Mouse (Mus musculus) A20 (cell line): ENCODE data around the gene Lurap1.

Source experiments
- DNase-seq: peaks from one replicate; pipeline ENCODE4 v3.0.0-alpha.2; 2011; ENCODE audit warnings: low read depth, low spot score

Lurap1 gene

GRCm38 (mm10) chr4:116110695-116111094 is 40.4 kb downstream of the Lurap1 start:
- no peak for DNase-seq

DNA sequence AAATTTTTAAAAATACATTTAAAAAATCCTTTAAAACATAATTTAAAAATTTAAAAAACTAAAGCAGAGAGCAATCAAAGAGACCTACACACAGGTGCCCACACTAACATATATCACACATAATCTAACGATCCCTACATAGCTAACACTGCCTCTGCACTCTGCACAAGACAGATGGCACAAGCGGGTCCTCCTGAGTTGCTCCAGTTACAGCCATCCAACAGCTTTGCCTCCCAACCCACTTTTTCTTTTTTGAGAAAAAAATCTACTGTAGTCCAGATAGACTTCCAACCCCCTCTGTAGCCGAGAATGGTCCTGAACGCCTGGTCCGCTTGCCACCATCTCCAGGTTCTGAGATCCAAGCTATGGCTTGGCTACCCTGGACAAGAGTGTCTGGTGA is 45.9 kb downstream of the Lurap1 start:
- no peak for DNase-seq

GRCm38 (mm10) chr4:116100959-116101358 is 50.2 kb downstream of the Lurap1 start:
- DNase-seq, result no peak

DNA sequence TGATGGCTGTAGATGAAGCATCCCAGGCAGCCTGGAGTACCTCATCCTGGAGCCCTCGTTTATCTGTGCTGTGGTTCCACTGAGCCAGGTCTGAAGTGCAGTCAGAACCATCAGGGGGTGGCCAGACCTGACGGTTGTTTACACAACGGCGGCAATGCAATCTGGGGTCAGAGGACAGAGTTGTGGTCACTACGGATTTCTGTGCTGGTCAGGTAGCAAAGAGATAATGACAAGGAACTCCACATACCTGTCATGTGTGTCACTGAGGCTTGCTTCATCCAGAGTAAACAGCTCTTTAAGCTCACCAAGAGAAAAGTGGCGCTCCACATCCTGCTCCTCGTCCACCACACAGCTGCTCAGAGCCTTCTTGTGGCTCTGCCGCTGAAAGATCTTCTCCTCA is 53.9 kb downstream of the Lurap1 start:
- no peak for DNase-seq

DNA sequence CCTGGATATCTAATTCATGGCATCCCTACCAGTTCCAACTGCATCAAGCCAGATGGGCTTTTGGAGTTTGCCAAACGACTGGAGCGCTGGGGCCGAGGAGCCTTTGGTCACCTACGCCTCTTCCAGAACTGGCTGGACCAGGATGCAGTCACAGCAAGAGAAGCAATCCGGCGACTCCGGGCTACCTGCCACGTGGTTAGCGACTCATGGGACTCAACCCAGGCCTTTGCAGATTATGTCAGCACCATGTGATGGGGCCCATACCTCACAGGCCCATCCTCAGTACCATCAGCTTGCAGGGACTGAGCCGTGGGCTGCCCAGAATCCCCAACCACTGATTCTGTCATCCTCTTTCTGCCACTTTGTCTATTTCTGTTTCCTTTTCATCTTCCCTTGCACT is 54.8 kb downstream of the Lurap1 start:
- no peak for DNase-seq

- no peak for DNase-seq
Measured at GRCm38 (mm10) chr4:116088510-116089249, 62.5 kb downstream of the Lurap1 start.
